Mouse (Mus musculus) small intestine, adult 2 months (tissue): ENCODE results near the gene Zfp770. TPM values are rescaled to one million over a fixed set of nuclear protein-coding genes. Genes with fewer than 3 reads are reported as not detected.

ENCODE experiments used
- H3K27ac ChIP-seq: fragments of 200-500 bp; 2 replicates; pipeline ENCODE4 v1.5.1; 2012; ENCODE audit warnings: low read depth, low read length, control low read depth, inconsistent platforms; ENCODE audit not compliant: insufficient read depth
- H3K27me3 ChIP-seq: fragments of 200-500 bp; 2 replicates; pipeline ENCODE4 v1.6.1; 2012; ENCODE audit warnings: mild to moderate bottlenecking, moderate library complexity, low read length, inconsistent platforms; ENCODE audit not compliant: control insufficient read depth, insufficient read depth
- H3K36me3 ChIP-seq: fragments of 200-500 bp; 2 replicates; pipeline ENCODE4 v1.6.1; 2012; ENCODE audit warnings: mild to moderate bottlenecking, low read length, control low read depth, inconsistent platforms; ENCODE audit not compliant: control insufficient read depth, insufficient read depth
- H3K4me1 ChIP-seq: fragments of 200-500 bp; 2 replicates; pipeline ENCODE4 v1.6.1; 2012; ENCODE audit warnings: low read length, inconsistent platforms, mixed read lengths; ENCODE audit not compliant: control insufficient read depth, insufficient read depth, insufficient read length
- H3K4me3 ChIP-seq: fragments of 200-500 bp; 2 replicates; pipeline ENCODE4 v1.5.1; 2012; ENCODE audit warnings: low read depth, mild to moderate bottlenecking, control low read depth, inconsistent platforms, low read length, moderate library complexity
- CTCF ChIP-seq: fragments of 200-500 bp; IDR thresholded peaks from 2 replicates; pipeline ENCODE4 v1.5.1; 2012; ENCODE audit warnings: low read depth, mild to moderate bottlenecking, control low read depth, inconsistent platforms, low read length, moderate library complexity, mixed read lengths; ENCODE audit not compliant: insufficient replicate concordance, insufficient read length; ENCODE audit errors: extremely low read depth
- POLR2A ChIP-seq: fragments of 200-500 bp; IDR thresholded peaks from 2 replicates; pipeline ENCODE4 v1.6.1; 2012; ENCODE audit warnings: low read depth, mild to moderate bottlenecking, control low read depth, inconsistent platforms, low read length, moderate library complexity
- WGBS: fragments of 180-500 bp; shearing (Covaris S2); methylation state at CpG from one replicate; pipeline ENCODE4 v1.1.7; 2018; 5-methylcytosine and 5-hydroxymethylcytosine counted together
- polyA plus RNA-seq: library from polyadenylated mRNA; depleted of rRNA; stranded (reverse); fragments of >200 nt; gene quantifications from 2 replicates; pipeline ENCODE4 v1.2.3, GENCODE M21; 2012; rRNA removed

Zfp770 gene
- polyA plus RNA-seq, 1 experiment, result 0.13 TPM

DNA sequence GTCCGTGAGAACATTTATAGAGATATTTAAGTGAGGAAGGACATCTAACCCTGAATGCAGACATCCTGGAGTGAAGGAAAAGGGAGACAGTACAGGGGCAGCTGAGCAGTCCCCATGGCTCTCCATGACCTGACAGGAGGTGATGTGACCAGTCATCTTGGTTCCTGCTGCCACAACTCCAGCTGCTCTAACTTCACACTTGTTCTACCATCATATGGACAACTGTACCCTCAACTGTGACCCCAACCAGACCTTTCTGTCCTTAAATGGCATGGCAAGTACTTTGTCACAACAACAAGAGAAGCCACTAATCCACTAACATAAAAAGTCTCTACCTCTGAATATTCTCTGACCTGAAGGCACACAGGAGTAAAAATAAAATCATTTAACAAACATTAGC lies 39.3 kb downstream of the Zfp770 start:
- H3K27me3 ChIP-seq, result no peaks in the 10 kb centered on the region
- H3K27ac ChIP-seq, result no peak overlapping the region
- no peak overlapping the region for H3K4me3 ChIP-seq
- WGBS, result 83% methylated on average over 1 of the region's 1 CpGs
- no peak for TF ChIP-seq CTCF
- no peak for TF ChIP-seq POLR2A
- peaks cover 46% of the 10 kb centered on the region for H3K36me3 ChIP-seq
- H3K4me1 ChIP-seq, result no peaks in the 10 kb centered on the region

DNA sequence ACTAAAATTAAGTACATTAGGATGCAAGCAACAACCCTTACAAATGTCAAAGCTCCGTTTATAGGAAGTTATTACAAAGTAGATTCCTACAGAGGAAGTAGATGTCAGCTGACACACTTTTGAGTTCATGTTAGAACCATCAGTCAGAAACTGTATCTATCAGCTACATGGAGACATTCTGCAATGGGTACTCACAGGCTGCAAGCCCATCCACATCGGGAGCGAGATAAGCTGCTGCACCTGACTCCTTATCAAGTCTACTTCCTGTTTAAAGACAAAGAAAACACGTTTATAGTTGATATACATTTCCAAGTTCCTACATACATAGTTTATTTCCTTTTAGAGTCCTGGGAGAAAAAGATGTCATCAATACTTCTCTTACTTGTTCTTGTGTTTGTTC lies 43.9 kb downstream of the Zfp770 start:
- Histone ChIP-seq H3K27me3 (no peaks in the 10 kb centered on the region), H3K4me3 (no peak overlapping the region), H3K36me3 (peaks cover 46% of the 10 kb centered on the region), H3K4me1 (no peaks in the 10 kb centered on the region), H3K27ac (no peak overlapping the region)
- WGBS, result 37% methylated on average over 4 of the region's 4 CpGs
- TF ChIP-seq POLR2A (no peak), CTCF (no peak)

DNA sequence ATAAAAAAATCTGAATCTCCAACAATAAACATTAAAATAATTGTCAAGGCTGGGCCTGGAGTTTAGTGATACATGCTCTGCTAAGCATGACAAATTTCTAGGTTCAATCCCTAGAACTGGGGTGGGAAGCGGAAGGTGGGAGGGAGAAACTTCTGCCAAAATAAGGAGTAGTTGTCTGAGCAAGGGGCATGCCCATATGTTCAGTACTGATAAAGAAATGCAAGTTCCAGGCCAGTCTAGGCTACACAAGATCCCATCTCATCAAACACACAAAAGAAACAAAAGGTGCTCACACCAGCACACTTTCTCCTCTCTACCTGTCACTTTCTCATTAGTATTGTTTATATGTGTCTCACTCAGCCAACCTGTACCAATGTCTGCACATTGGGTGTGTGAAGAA lies 44.6 kb downstream of the Zfp770 start:
- no peaks in the 10 kb centered on the region for H3K4me1 ChIP-seq
- WGBS, result 97% methylated on average over 1 of the region's 1 CpGs
- no peaks in the 10 kb centered on the region for H3K27me3 ChIP-seq
- TF ChIP-seq CTCF (no peak), POLR2A (no peak)
- no peak overlapping the region for H3K4me3 ChIP-seq
- peaks cover 44% of the 10 kb centered on the region for H3K36me3 ChIP-seq
- H3K27ac ChIP-seq, result no peak overlapping the region

DNA sequence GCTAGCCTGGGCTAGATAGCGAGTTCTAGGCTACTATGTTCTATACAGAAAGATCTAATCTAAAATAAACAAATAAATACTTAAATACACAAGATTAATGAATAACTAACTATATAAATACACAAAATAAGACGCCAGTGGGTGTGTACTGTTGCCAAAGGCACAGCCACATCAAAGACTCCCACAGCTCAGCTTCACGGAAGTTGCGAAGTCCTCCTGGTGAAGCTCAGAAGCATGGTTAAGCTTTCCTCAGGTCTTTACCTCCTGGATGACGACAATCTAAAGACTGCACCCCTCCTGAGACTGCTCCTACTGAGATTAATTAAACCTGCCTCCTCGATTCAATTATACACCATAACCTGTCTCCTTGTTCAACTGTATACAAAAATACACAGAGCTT lies 48.0 kb downstream of the Zfp770 start:
- Histone ChIP-seq H3K4me1 (no peaks in the 10 kb centered on the region), H3K27me3 (no peaks in the 10 kb centered on the region), H3K27ac (no peak overlapping the region), H3K36me3 (peaks cover 44% of the 10 kb centered on the region), H3K4me3 (no peak overlapping the region)
- WGBS, result 89% methylated on average over 6 of the region's 6 CpGs
- TF ChIP-seq CTCF (no peak), POLR2A (no peak)

DNA sequence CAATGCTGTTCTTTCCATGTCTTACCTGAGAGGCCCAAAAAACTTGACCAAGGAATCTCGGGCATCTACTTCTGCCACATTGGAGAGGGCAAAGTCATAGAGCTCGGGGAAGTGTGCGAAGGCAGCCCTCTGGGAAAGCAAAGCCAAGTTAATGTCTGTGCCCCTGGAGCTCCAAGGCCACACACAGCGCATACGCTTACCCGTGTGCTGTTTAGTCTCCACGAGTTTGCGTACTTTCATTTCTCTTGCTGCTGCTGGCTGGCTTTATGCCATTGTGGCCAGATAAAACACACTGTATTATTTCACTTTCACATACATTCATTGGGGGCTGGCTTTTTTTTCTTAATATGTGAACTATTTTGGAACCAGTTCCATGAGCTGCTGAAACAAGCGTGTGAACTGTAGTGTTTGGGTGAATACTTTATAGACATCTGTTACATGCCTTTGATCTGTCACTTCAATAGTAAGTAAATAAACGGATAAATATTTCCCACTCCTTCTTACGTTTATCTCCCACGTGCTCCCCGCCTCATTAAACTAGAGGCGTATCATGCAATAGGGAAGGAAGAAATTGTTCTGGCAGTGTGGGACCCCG lies 54.3 kb downstream of the Zfp770 start:
- H3K36me3 ChIP-seq, result peaks cover 64% of the 10 kb centered on the region
- no peak overlapping the region for H3K4me3 ChIP-seq
- no peaks in the 10 kb centered on the region for H3K27me3 ChIP-seq
- TF ChIP-seq CTCF (no peak), POLR2A (no peak)
- no peak overlapping the region for H3K27ac ChIP-seq
- 82% methylated on average over 15 of the region's 15 CpGs for WGBS
- no peaks in the 10 kb centered on the region for H3K4me1 ChIP-seq

DNA sequence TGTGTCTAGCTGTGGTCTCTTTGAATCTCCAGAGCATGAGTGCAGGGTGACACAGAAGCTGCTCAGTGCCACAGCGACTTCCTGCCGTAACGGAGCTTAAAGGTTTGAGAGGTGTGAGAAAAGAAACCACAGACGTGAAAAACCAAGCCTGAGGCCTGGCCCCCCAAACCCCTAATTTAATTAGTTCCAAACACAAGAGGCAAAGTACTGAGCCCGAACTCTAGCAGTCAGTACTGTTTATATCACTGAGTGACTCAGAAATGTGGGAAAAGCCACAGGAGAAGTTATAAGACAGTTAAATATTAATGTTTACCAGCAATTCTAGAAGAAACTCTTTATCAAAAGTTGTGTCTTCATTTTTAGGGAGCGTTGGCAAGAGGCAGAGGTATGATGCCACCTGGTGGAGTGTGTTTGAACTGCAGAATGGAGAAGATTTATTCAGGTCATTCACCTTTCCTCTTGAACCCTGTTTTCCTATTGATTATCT lies 55.9 kb downstream of the Zfp770 start:
- H3K27ac ChIP-seq, result no peak overlapping the region
- TF ChIP-seq CTCF, result no peak
- no peak for TF ChIP-seq POLR2A
- H3K36me3 ChIP-seq, result peaks cover 72% of the 10 kb centered on the region
- WGBS, result 72% methylated on average over 6 of the region's 6 CpGs
- no peaks in the 10 kb centered on the region for H3K4me1 ChIP-seq
- H3K27me3 ChIP-seq, result no peaks in the 10 kb centered on the region
- H3K4me3 ChIP-seq, result no peak overlapping the region

DNA sequence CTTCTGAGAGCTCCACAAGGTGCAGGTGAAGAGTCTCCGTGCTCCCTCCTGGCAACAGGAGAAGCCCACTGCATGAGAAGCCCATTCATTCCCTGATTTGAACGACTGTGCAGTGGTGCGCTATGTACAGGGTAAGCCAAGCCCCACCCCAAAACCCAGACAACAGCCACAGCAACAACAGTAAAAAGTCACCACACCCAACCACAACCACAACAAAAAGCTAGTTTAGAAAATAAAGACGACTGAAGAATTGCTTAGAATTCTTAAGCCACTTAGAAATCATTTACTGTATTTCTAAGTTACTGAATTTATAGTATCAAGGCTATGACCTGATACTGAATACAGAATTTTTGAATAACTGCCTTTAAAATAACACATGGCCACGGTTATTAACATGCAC lies 56.4 kb downstream of the Zfp770 start:
- Histone ChIP-seq H3K27me3 (no peaks in the 10 kb centered on the region), H3K27ac (no peak overlapping the region), H3K36me3 (peaks cover 72% of the 10 kb centered on the region), H3K4me1 (no peaks in the 10 kb centered on the region), H3K4me3 (no peak overlapping the region)
- 88% methylated on average over 5 of the region's 5 CpGs for WGBS
- no peak for TF ChIP-seq POLR2A
- TF ChIP-seq CTCF, result no peak

DNA sequence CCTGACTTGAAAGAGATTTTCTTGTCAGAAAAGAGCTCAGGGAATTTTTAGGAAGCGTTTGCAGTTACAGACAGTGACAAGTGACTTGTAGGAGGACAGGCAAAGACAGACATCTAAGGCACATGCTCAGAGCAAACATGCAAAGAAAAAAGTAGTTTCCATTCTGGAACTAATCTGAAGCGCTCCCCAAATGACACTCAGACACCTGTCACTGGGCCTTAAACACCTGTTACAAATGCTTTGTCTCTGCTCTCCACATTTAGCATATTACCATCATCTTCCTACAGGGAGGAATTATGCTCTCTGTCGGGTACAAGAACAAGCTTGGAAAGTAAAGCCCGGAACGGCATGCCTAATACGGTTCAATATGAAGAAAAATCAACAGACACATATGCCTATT lies 57.4 kb downstream of the Zfp770 start:
- H3K27me3 ChIP-seq, result no peaks in the 10 kb centered on the region
- no peak overlapping the region for H3K27ac ChIP-seq
- TF ChIP-seq POLR2A (no peak), CTCF (no peak)
- H3K36me3 ChIP-seq, result peaks cover 73% of the 10 kb centered on the region
- 96% methylated on average over 6 of the region's 6 CpGs for WGBS
- H3K4me1 ChIP-seq, result no peaks in the 10 kb centered on the region
- H3K4me3 ChIP-seq, result no peak overlapping the region

Other genes with a start within 250 kb of the Zfp770 start
- gene Gjd2, start 187.8 kb downstream of the Zfp770 start, polyA plus RNA-seq, result not detected in 2 replicates
- 0.93 and 4.3 TPM in 2 replicates for gene Actc1, start 147.9 kb downstream of the Zfp770 start, polyA plus RNA-seq
- 4.9 and 10.2 TPM in 2 replicates for gene Aqr, start 14.4 kb downstream of the Zfp770 start, polyA plus RNA-seq